Mouse (Mus musculus): Measurements from ENCODE around the gene Ripk4. TPM values are rescaled to one million over a fixed set of nuclear protein-coding genes. Genes with fewer than 3 reads are reported as not detected.

Gene Ripk4
- polyA plus RNA-seq, 1 experiment = 12.8 TPM

DNA sequence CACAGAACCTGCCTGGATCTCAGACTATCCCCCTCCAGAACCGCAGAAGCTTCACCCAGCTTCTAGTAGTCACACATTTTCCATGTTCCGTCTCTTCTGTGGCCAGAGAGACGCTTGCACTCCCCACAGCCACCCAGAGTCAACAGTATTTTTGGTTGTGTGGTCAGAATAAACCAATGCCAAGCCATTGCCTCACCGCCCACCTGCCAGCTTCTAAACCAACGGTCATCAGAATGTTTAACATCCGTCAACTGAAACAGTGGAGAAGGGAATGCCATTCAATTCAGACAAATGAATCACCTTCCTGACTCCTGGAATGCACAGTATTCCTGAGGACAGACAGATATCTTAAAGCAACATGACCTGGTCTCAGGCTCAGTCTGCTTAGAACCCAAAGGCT lies 47.0 kb downstream of the Ripk4 start:
- no peak for TF ChIP-seq CTCF (conservative IDR thresholded peaks at IDR 0.05; ENCODE audit: insufficient read depth, insufficient read length, low read depth, low read length)
- no peak for TF ChIP-seq POLR2A (IDR thresholded peaks at IDR 0.05; ENCODE audit: low read depth, low read length)
- 85% methylated on average over 6 of the region's 6 CpGs for WGBS
- no peak overlapping the region for H3K4me3 ChIP-seq (ENCODE audit: insufficient read depth, low read depth, low read length)
- no peak for DNase-seq
- H3K4me1 ChIP-seq (ENCODE audit: control insufficient read depth, insufficient read depth, low read length) = no peaks in the 10 kb centered on the region
- no peak overlapping the region for H3K27ac ChIP-seq (ENCODE audit: insufficient read depth, low read depth, low read length)
- H3K27me3 ChIP-seq (replicated peaks; ENCODE audit: control insufficient read depth, insufficient read depth, low read length) = no peaks in the 10 kb centered on the region; the same call in 1 of the 2 replicates
- H3K36me3 ChIP-seq (ENCODE audit: control insufficient read depth, insufficient read depth, low read length) = no peaks in the 10 kb centered on the region

DNA sequence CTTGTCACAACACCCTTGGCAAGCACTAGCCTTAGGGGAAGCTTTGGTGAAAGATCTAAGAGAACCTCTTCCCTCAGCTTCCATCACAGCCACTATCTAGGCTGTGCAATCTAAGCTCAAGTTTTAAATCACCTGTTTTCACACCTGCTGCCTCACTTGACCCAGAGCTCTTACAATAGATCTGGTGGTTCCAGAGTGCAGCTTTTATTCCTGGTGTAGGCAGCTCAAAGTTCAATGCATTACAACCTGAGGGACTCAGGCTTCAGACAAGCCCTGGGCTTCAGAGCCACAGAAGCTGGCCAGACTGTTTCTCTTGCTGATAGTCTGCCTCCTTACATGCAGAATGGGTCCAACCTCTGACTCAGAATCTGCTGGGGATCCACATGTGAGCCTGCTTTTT lies 51.5 kb downstream of the Ripk4 start:
- Histone ChIP-seq H3K27me3 (replicated peaks; ENCODE audit: control insufficient read depth, insufficient read depth, low read length) (no peaks in the 10 kb centered on the region), H3K4me1 (ENCODE audit: control insufficient read depth, insufficient read depth, low read length) (no peaks in the 10 kb centered on the region), H3K36me3 (ENCODE audit: control insufficient read depth, insufficient read depth, low read length) (no peaks in the 10 kb centered on the region), H3K4me3 (ENCODE audit: insufficient read depth, low read depth, low read length) (no peak overlapping the region), H3K27ac (ENCODE audit: insufficient read depth, low read depth, low read length) (no peak overlapping the region)
- no peak for DNase-seq
- TF ChIP-seq CTCF (conservative IDR thresholded peaks at IDR 0.05; ENCODE audit: insufficient read depth, insufficient read length, low read depth, low read length) (no peak), POLR2A (IDR thresholded peaks at IDR 0.05; ENCODE audit: low read depth, low read length) (no peak)

GRCm38 (mm10) chr16:97701871-97702270 lies 61.7 kb downstream of the Ripk4 start:
- Histone ChIP-seq H3K4me3 (ENCODE audit: insufficient read depth, low read depth, low read length) (no peak overlapping the region), H3K4me1 (ENCODE audit: control insufficient read depth, insufficient read depth, low read length) (no peaks in the 10 kb centered on the region), H3K36me3 (ENCODE audit: control insufficient read depth, insufficient read depth, low read length) (no peaks in the 10 kb centered on the region), H3K27me3 (replicated peaks; ENCODE audit: control insufficient read depth, insufficient read depth, low read length) (no peaks in the 10 kb centered on the region), H3K27ac (ENCODE audit: insufficient read depth, low read depth, low read length) (no peak overlapping the region)
- 61% methylated on average over 1 of the region's 1 CpGs for WGBS
- DNase-seq = no peak
- no peak for TF ChIP-seq POLR2A (IDR thresholded peaks at IDR 0.05; ENCODE audit: low read depth, low read length)
- TF ChIP-seq CTCF (conservative IDR thresholded peaks at IDR 0.05; ENCODE audit: insufficient read depth, insufficient read length, low read depth, low read length) = no peak

GRCm38 (mm10) chr16:97697769-97698168 lies 65.8 kb downstream of the Ripk4 start:
- no peak for DNase-seq
- WGBS = 18% methylated on average over 1 of the region's 1 CpGs

GRCm38 (mm10) chr16:97695709-97696108 lies 67.9 kb downstream of the Ripk4 start:
- no peaks in the 10 kb centered on the region for H3K27me3 ChIP-seq (replicated peaks; ENCODE audit: control insufficient read depth, insufficient read depth, low read length)
- WGBS = 79% methylated on average over 4 of the region's 4 CpGs
- H3K27ac ChIP-seq (ENCODE audit: insufficient read depth, low read depth, low read length) = no peak overlapping the region
- no peaks in the 10 kb centered on the region for H3K4me1 ChIP-seq (ENCODE audit: control insufficient read depth, insufficient read depth, low read length)
- no peak for TF ChIP-seq CTCF (conservative IDR thresholded peaks at IDR 0.05; ENCODE audit: insufficient read depth, insufficient read length, low read depth, low read length)
- TF ChIP-seq POLR2A (IDR thresholded peaks at IDR 0.05; ENCODE audit: low read depth, low read length) = no peak
- no peaks in the 10 kb centered on the region for H3K36me3 ChIP-seq (ENCODE audit: control insufficient read depth, insufficient read depth, low read length)
- no peak overlapping the region for H3K4me3 ChIP-seq (ENCODE audit: insufficient read depth, low read depth, low read length)
- DNase-seq = no peak

More at GRCm38 (mm10) chr16:97697769-97698168, 65.8 kb downstream of the Ripk4 start:
- H3K4me1 ChIP-seq (ENCODE audit: control insufficient read depth, insufficient read depth, low read length) = no peaks in the 10 kb centered on the region
- no peak for TF ChIP-seq POLR2A (IDR thresholded peaks at IDR 0.05; ENCODE audit: low read depth, low read length)
- TF ChIP-seq CTCF (conservative IDR thresholded peaks at IDR 0.05; ENCODE audit: insufficient read depth, insufficient read length, low read depth, low read length) = peak; percentile 58
- no peaks in the 10 kb centered on the region for H3K36me3 ChIP-seq (ENCODE audit: control insufficient read depth, insufficient read depth, low read length)
- no peak overlapping the region for H3K27ac ChIP-seq (ENCODE audit: insufficient read depth, low read depth, low read length)
- no peaks in the 10 kb centered on the region for H3K27me3 ChIP-seq (replicated peaks; ENCODE audit: control insufficient read depth, insufficient read depth, low read length)
- H3K4me3 ChIP-seq (ENCODE audit: insufficient read depth, low read depth, low read length) = no peak overlapping the region

Other genes starting within 250 kb of the Ripk4 start
- 0.10 TPM in 1 of 2 replicates, not detected in the other for gene Fam3b, start 249.0 kb downstream of the Ripk4 start, polyA plus RNA-seq (2012; rRNA removed)
- 97.2 and 115 TPM in 2 replicates for gene Tmprss2, start 152.6 kb downstream of the Ripk4 start, polyA plus RNA-seq (2012; rRNA removed)
- 5.6 and 7.3 TPM in 2 replicates for gene Prdm15, start 88.1 kb upstream of the Ripk4 start, polyA plus RNA-seq (2012; rRNA removed)
- gene C2cd2, start 198.8 kb upstream of the Ripk4 start, polyA plus RNA-seq (2012; rRNA removed) = 25.6 and 26.0 TPM in 2 replicates
- gene Zbtb21, start 198.8 kb upstream of the Ripk4 start, polyA plus RNA-seq (2012; rRNA removed) = 11.8 and 11.9 TPM in 2 replicates
- 4.2 and 4.3 TPM in 2 replicates for gene B230307C23Rik, start 233.5 kb upstream of the Ripk4 start, polyA plus RNA-seq (2012; rRNA removed)